Mouse (Mus musculus) v-Abl transformed pro-B cells (cell line): ENCODE data around the gene Phf20.

Experiments used
- in situ Hi-C, 2 experiments: fragments of 400-800 bp; cut with MboI; formaldehyde crosslinking; loops; one replicate each; pipeline ENCODE4 v1.15.1; 2025; ENCODE audit not compliant: unreplicated experiment in 2 of 2

Phf20 gene

GRCm38 (mm10) chr2:156351243-156351642, 155.0 kb downstream of the Phf20 start:
- in situ Hi-C loops = no loop called here

GRCm38 (mm10) chr2:156352413-156353165, 156.3 kb downstream of the Phf20 start:
- in situ Hi-C loops = no loop called here

- in situ Hi-C loops = no loop called here
These were observed 157.0 kb downstream of the Phf20 start for GRCm38 (mm10) chr2:156353265-156353692.

GRCm38 (mm10) chr2:156356031-156356430, 159.8 kb downstream of the Phf20 start:
- in situ Hi-C loops = no loop called here
